Mouse (Mus musculus): ENCODE data around the gene Evl. TPM values are rescaled to one million over a fixed set of nuclear protein-coding genes. Genes with fewer than 3 reads are reported as not detected.
A peak's percentile ranks its signal among the peaks of the same experiment; 100 is the strongest.

Evl gene
- polyA plus RNA-seq, 1 experiment from 2014 or later = 14.3 TPM

DNA sequence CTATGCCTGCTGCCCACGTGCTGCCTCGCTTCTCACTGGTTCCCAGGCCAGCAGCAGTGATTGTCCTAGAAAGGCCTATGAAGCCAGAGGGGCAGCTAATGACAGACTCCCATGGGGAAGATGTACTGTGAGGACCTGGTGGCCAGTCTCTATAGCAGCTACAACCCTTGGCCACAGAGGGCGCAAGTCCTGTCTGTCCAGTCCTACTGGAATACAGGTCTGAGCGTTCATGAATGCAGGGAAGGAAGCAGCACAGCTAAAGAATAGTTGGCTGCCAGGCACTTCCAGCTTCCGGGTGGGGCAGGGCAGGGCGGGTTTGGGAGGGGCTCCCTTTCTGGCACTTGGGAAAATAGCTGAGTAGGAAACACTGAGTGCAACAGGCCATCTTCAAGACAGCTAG is 132.4 kb downstream of the Evl start:
- TF ChIP-seq EP300 (IDR thresholded peaks at IDR 0.05; ENCODE audit: low read depth) = no peak
- peak; percentile 35; the same call in 1 of the 2 replicates for TF ChIP-seq CTCF (IDR thresholded peaks at IDR 0.05; ENCODE audit: low read depth)
- Histone ChIP-seq H3K4me3 (ENCODE audit: low read depth, low read length) (no peak overlapping the region), H3K4me1 (ENCODE audit: insufficient read depth) (no peaks in the 10 kb centered on the region), H3K27me3 (ENCODE audit: insufficient read depth, low read length) (no peaks in the 10 kb centered on the region), H3K27ac (ENCODE audit: low read depth) (no peak overlapping the region), H3K4me2 (ENCODE audit: low read depth, low read length) (no peak overlapping the region), H3K36me3 (replicated peaks; ENCODE audit: insufficient read depth, low read length) (peaks cover 3% of the 10 kb centered on the region; the same call in 1 of the 2 replicates), H3K9me3 (ENCODE audit: low read length) (no peaks in the 10 kb centered on the region), H3K9ac (replicated peaks) (no peak overlapping the region)
- ATAC-seq = no peak
- DNase-seq = no peak
- WGBS (ENCODE audit: insufficient replicate concordance) = 60% methylated on average over 6 of the region's 6 CpGs

DNA sequence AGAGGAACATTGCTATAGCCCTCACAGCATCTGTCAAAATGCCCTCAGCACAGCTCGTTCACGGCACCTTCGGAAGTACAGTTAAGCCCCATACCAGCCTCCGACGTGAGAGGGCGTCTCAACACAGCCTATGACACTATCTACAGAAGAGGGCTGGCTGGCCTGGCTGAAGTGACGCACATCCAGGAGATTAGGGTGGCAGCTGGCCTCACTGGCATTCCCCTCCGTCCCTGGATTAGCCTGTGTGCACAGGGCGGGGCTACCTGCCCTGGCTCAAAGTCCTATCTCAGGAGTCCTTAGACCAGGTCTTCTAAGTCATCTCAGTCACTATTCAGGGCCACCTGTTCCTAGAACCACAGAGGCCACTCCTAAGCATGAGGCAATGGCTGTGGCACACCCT is 134.6 kb downstream of the Evl start:
- 77% methylated on average over 9 of the region's 9 CpGs for WGBS (ENCODE audit: insufficient replicate concordance)
- H3K9me3 ChIP-seq (ENCODE audit: low read length) = no peaks in the 10 kb centered on the region
- H3K27ac ChIP-seq (ENCODE audit: low read depth) = no peak overlapping the region
- H3K4me3 ChIP-seq (ENCODE audit: low read depth, low read length) = no peak overlapping the region
- peaks cover 3% of the 10 kb centered on the region; the same call in 1 of the 2 replicates for H3K36me3 ChIP-seq (replicated peaks; ENCODE audit: insufficient read depth, low read length)
- ATAC-seq = no peak
- DNase-seq = no peak
- no peaks in the 10 kb centered on the region for H3K27me3 ChIP-seq (ENCODE audit: insufficient read depth, low read length)
- TF ChIP-seq EP300 (IDR thresholded peaks at IDR 0.05; ENCODE audit: low read depth) (no peak), CTCF (IDR thresholded peaks at IDR 0.05; ENCODE audit: low read depth) (peak; percentile 27; the same call in 1 of the 2 replicates)
- H3K4me2 ChIP-seq (ENCODE audit: low read depth, low read length) = no peak overlapping the region
- no peaks in the 10 kb centered on the region for H3K4me1 ChIP-seq (ENCODE audit: insufficient read depth)
- no peak overlapping the region for H3K9ac ChIP-seq (replicated peaks)

DNA sequence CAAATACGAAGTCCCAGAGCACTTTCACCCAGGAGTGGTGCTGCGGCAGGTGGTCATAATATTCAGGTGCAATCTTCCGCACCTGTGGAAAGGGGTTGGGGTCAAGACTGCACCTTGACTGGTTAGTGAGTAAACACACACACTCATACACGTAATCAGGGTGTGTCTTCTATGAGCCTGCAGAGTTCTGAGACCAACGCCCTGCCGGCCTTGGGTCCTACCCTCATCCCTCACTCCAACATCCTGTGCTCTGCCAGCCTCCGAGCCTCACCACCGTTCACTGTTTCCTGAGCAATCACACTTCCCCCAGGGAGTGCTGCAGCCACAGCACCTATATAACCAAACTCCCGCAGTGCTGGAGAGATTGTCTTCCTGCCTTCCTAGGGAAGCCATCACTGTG is 136.0 kb downstream of the Evl start:
- no peaks in the 10 kb centered on the region for H3K9me3 ChIP-seq (ENCODE audit: low read length)
- no peak overlapping the region for H3K4me2 ChIP-seq (ENCODE audit: low read depth, low read length)
- DNase-seq = no peak
- no peak overlapping the region for H3K4me3 ChIP-seq (ENCODE audit: low read depth, low read length)
- H3K9ac ChIP-seq (replicated peaks) = no peak overlapping the region
- no peaks in the 10 kb centered on the region for H3K27me3 ChIP-seq (ENCODE audit: insufficient read depth, low read length)
- no peak for ATAC-seq
- no peaks in the 10 kb centered on the region for H3K36me3 ChIP-seq (replicated peaks; ENCODE audit: insufficient read depth, low read length)
- H3K4me1 ChIP-seq (ENCODE audit: insufficient read depth) = no peaks in the 10 kb centered on the region
- no peak overlapping the region for H3K27ac ChIP-seq (ENCODE audit: low read depth)
- 59% methylated on average over 9 of the region's 9 CpGs for WGBS (ENCODE audit: insufficient replicate concordance)
- TF ChIP-seq CTCF (IDR thresholded peaks at IDR 0.05; ENCODE audit: low read depth) (no peak), EP300 (IDR thresholded peaks at IDR 0.05; ENCODE audit: low read depth) (no peak)

DNA sequence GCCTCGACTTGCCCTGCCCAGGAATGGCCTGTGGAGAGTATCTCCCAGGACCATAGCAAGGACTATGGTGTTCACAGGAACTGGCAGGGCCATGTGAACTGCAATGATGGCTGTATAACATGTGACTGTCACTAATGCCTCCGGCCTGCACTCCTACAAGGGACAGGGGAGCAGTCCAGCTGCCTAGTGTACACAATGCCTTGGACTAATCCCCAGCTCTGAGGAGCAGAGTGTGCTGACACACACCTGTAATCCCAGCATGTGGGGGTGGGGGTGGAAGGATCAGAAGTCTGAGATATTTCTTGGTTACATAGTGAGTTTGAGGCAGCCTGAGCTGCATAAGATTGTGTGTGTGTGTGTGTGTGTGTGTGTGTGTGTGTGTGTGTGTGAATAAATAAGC is 139.1 kb downstream of the Evl start:
- DNase-seq (no peak), ATAC-seq (no peak)
- Histone ChIP-seq H3K4me2 (ENCODE audit: low read depth, low read length) (no peak overlapping the region), H3K4me1 (ENCODE audit: insufficient read depth) (no peaks in the 10 kb centered on the region), H3K9me3 (ENCODE audit: low read length) (no peaks in the 10 kb centered on the region), H3K27ac (ENCODE audit: low read depth) (no peak overlapping the region), H3K4me3 (ENCODE audit: low read depth, low read length) (no peak overlapping the region), H3K9ac (replicated peaks) (no peak overlapping the region), H3K27me3 (ENCODE audit: insufficient read depth, low read length) (no peaks in the 10 kb centered on the region), H3K36me3 (replicated peaks; ENCODE audit: insufficient read depth, low read length) (no peaks in the 10 kb centered on the region)
- TF ChIP-seq CTCF (IDR thresholded peaks at IDR 0.05; ENCODE audit: low read depth) (no peak), EP300 (IDR thresholded peaks at IDR 0.05; ENCODE audit: low read depth) (no peak)
- WGBS (ENCODE audit: insufficient replicate concordance) = 61% methylated on average over 2 of the region's 2 CpGs

- H3K9ac ChIP-seq (replicated peaks) = no peak overlapping the region
- DNase-seq (no peak), ATAC-seq (no peak)
- WGBS (ENCODE audit: insufficient replicate concordance) = 81% methylated on average over 1 of the region's 1 CpGs
- no peaks in the 10 kb centered on the region for H3K9me3 ChIP-seq (ENCODE audit: low read length)
- no peaks in the 10 kb centered on the region for H3K36me3 ChIP-seq (replicated peaks; ENCODE audit: insufficient read depth, low read length)
- no peaks in the 10 kb centered on the region for H3K4me1 ChIP-seq (ENCODE audit: insufficient read depth)
- H3K27ac ChIP-seq (ENCODE audit: low read depth) = no peak overlapping the region
- no peaks in the 10 kb centered on the region for H3K27me3 ChIP-seq (ENCODE audit: insufficient read depth, low read length)
- no peak overlapping the region for H3K4me2 ChIP-seq (ENCODE audit: low read depth, low read length)
- H3K4me3 ChIP-seq (ENCODE audit: low read depth, low read length) = no peak overlapping the region
- TF ChIP-seq EP300 (IDR thresholded peaks at IDR 0.05; ENCODE audit: low read depth) (no peak), CTCF (IDR thresholded peaks at IDR 0.05; ENCODE audit: low read depth) (no peak)
Measured at GRCm38 (mm10) chr12:108694223-108694622, 139.7 kb downstream of the Evl start.

- TF ChIP-seq CTCF (IDR thresholded peaks at IDR 0.05; ENCODE audit: low read depth) (no peak), EP300 (IDR thresholded peaks at IDR 0.05; ENCODE audit: low read depth) (no peak)
- ATAC-seq (no peak), DNase-seq (no peak)
- 75% methylated on average over 11 of the region's 11 CpGs for WGBS (ENCODE audit: insufficient replicate concordance)
- H3K36me3 ChIP-seq (replicated peaks; ENCODE audit: insufficient read depth, low read length) = no peaks in the 10 kb centered on the region
- H3K4me1 ChIP-seq (ENCODE audit: insufficient read depth) = peaks cover 5% of the 10 kb centered on the region; the same call in 1 of the 2 replicates
- H3K4me2 ChIP-seq (ENCODE audit: low read depth, low read length) = no peak overlapping the region
- no peak overlapping the region for H3K27ac ChIP-seq (ENCODE audit: low read depth)
- H3K4me3 ChIP-seq (ENCODE audit: low read depth, low read length) = no peak overlapping the region
- peaks cover 21% of the 10 kb centered on the region for H3K27me3 ChIP-seq (ENCODE audit: insufficient read depth, low read length)
- no peak overlapping the region for H3K9ac ChIP-seq (replicated peaks)
- H3K9me3 ChIP-seq (ENCODE audit: low read length) = no peaks in the 10 kb centered on the region
Measured at GRCm38 (mm10) chr12:108698697-108699471, 144.4 kb downstream of the Evl start.
